Mouse (Mus musculus): ENCODE measurements at regions not wholly inside any gene's neighbourhood (a gene's known extent, or its start where the extent isn't known, plus 50 kb on each side); places are given as distances from the start of the nearest gene placed in this dataset.

DNA sequence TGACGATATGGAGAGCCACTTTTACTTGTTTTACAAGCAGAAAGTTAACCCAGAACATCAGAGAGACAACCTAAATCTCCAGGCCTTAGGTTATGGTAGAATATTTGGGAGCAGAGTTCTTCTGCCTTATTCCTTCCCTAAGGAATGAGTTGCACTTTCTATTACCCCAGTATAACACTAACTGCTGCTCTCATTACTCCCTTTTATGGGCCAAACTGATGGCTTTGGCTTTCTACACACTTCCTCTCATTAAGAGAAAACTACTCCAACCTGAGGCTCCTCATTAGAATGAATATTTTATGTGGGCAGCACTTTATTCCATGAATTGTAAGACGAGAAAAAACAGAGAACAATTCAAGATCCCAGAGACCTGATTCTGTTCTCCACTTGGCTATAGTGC, 289.0 kb upstream of the Tnc start:
- Histone ChIP-seq H3K27ac (ENCODE audit: low read depth, low read length) (no peak overlapping the region), H3K4me2 (ENCODE audit: low read depth, low read length, severe bottlenecking) (no peak overlapping the region), H3K9me3 (ENCODE audit: control insufficient read depth, low read length) (no peaks in the 10 kb centered on the region), H3K4me1 (replicated peaks; ENCODE audit: control insufficient read depth, insufficient read depth, low read length) (no peaks in the 10 kb centered on the region), H3K27me3 (ENCODE audit: control insufficient read depth, insufficient read depth, low read length) (no peaks in the 10 kb centered on the region), H3K9ac (ENCODE audit: low read length) (no peak overlapping the region), H3K36me3 (ENCODE audit: control insufficient read depth, insufficient read depth, low read length) (no peaks in the 10 kb centered on the region), H3K4me3 (ENCODE audit: low read depth, low read length) (no peak overlapping the region)
- DNase-seq (ENCODE audit: low spot score), result no peak
- WGBS, result 65% methylated on average over 2 of the region's 2 CpGs
- ATAC-seq (replicated peaks; ENCODE audit: low FRiP score), result no peak

GRCm38 (mm10) chr4:64330213-64330612, 283.4 kb upstream of the Tnc start:
- no peak overlapping the region for H3K4me2 ChIP-seq (ENCODE audit: low read depth, low read length, severe bottlenecking)
- H3K4me3 ChIP-seq (ENCODE audit: low read depth, low read length), result no peak overlapping the region
- no peak for DNase-seq (ENCODE audit: low spot score)
- no peaks in the 10 kb centered on the region for H3K4me1 ChIP-seq (replicated peaks; ENCODE audit: control insufficient read depth, insufficient read depth, low read length)
- no peaks in the 10 kb centered on the region for H3K27me3 ChIP-seq (ENCODE audit: control insufficient read depth, insufficient read depth, low read length)
- no peaks in the 10 kb centered on the region for H3K9me3 ChIP-seq (ENCODE audit: control insufficient read depth, low read length)
- H3K27ac ChIP-seq (ENCODE audit: low read depth, low read length), result no peak overlapping the region
- 48% methylated on average over 3 of the region's 3 CpGs for WGBS
- H3K36me3 ChIP-seq (ENCODE audit: control insufficient read depth, insufficient read depth, low read length), result no peaks in the 10 kb centered on the region
- no peak for ATAC-seq (replicated peaks; ENCODE audit: low FRiP score)
- H3K9ac ChIP-seq (ENCODE audit: low read length), result no peak overlapping the region

DNA sequence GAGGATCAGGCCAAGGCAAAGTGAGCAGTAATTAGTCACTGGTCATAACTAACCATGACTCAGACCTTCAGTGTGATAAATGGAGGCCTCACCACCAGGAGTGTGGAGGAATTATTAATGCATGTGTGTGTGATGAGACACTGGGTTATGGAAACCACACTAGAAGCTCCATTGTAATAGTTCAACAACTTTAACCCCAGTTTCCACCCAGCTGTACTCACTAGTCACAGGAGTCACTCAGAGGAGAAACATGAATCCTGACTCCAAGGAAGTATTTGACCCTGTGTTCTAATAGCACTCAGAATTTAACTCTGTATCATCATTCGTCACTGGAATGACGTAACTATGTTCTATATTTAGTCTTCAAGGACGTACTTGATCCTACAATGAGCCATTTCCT, 277.6 kb upstream of the Tnc start:
- H3K9me3 ChIP-seq (ENCODE audit: control insufficient read depth, low read length), result no peaks in the 10 kb centered on the region
- ATAC-seq (replicated peaks; ENCODE audit: low FRiP score) (no peak), DNase-seq (ENCODE audit: low spot score) (no peak)
- no peak overlapping the region for H3K4me2 ChIP-seq (ENCODE audit: low read depth, low read length, severe bottlenecking)
- no peak overlapping the region for H3K4me3 ChIP-seq (ENCODE audit: low read depth, low read length)
- 91% methylated on average over 3 of the region's 3 CpGs for WGBS
- no peak overlapping the region for H3K9ac ChIP-seq (ENCODE audit: low read length)
- no peaks in the 10 kb centered on the region for H3K4me1 ChIP-seq (replicated peaks; ENCODE audit: control insufficient read depth, insufficient read depth, low read length)
- no peak overlapping the region for H3K27ac ChIP-seq (ENCODE audit: low read depth, low read length)
- no peaks in the 10 kb centered on the region for H3K27me3 ChIP-seq (ENCODE audit: control insufficient read depth, insufficient read depth, low read length)
- no peaks in the 10 kb centered on the region for H3K36me3 ChIP-seq (ENCODE audit: control insufficient read depth, insufficient read depth, low read length)

- ATAC-seq (replicated peaks; ENCODE audit: low FRiP score) (no peak), DNase-seq (ENCODE audit: low spot score) (no peak)
- no peak overlapping the region for H3K27ac ChIP-seq (ENCODE audit: low read depth, low read length)
- H3K27me3 ChIP-seq (ENCODE audit: control insufficient read depth, insufficient read depth, low read length), result no peaks in the 10 kb centered on the region
- H3K4me1 ChIP-seq (replicated peaks; ENCODE audit: control insufficient read depth, insufficient read depth, low read length), result no peaks in the 10 kb centered on the region
- no peak overlapping the region for H3K4me3 ChIP-seq (ENCODE audit: low read depth, low read length)
- no peaks in the 10 kb centered on the region for H3K36me3 ChIP-seq (ENCODE audit: control insufficient read depth, insufficient read depth, low read length)
- H3K4me2 ChIP-seq (ENCODE audit: low read depth, low read length, severe bottlenecking), result no peak overlapping the region
- H3K9ac ChIP-seq (ENCODE audit: low read length), result no peak overlapping the region
- WGBS, result 71% methylated on average over 3 of the region's 3 CpGs
- no peaks in the 10 kb centered on the region for H3K9me3 ChIP-seq (ENCODE audit: control insufficient read depth, low read length)
Measured at GRCm38 (mm10) chr4:64316553-64317347, 269.9 kb upstream of the Tnc start.

DNA sequence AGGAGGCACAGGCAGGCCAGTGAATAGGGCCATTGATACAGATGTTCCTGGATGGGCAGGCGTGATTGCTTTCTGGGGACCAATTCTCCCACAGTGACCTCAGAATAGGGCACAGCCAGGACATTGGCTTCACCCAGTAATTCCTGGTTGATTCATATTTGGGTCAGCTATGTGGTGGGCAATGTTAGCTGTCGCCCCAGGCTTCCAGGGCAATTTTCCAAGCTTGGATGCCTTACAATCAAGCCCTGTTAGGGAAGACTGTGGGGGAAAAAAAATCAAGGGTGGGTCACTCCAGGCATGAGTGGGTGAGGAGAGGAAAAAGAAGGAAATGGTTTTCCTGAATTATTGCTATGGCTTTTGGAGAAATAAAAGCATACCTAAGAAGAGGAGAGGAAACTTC, 250.1 kb upstream of the Tnc start:
- H3K36me3 ChIP-seq (ENCODE audit: control insufficient read depth, insufficient read depth, low read length), result no peaks in the 10 kb centered on the region
- DNase-seq (ENCODE audit: low spot score) (no peak), ATAC-seq (replicated peaks; ENCODE audit: low FRiP score) (no peak)
- H3K9ac ChIP-seq (ENCODE audit: low read length), result no peak overlapping the region
- no peak overlapping the region for H3K27ac ChIP-seq (ENCODE audit: low read depth, low read length)
- H3K4me2 ChIP-seq (ENCODE audit: low read depth, low read length, severe bottlenecking), result no peak overlapping the region
- H3K4me1 ChIP-seq (replicated peaks; ENCODE audit: control insufficient read depth, insufficient read depth, low read length), result no peaks in the 10 kb centered on the region
- H3K4me3 ChIP-seq (ENCODE audit: low read depth, low read length), result no peak overlapping the region
- WGBS, result 79% methylated on average over 2 of the region's 2 CpGs
- no peaks in the 10 kb centered on the region for H3K9me3 ChIP-seq (ENCODE audit: control insufficient read depth, low read length)
- no peaks in the 10 kb centered on the region for H3K27me3 ChIP-seq (ENCODE audit: control insufficient read depth, insufficient read depth, low read length)

- ATAC-seq (replicated peaks; ENCODE audit: low FRiP score) (no peak), DNase-seq (ENCODE audit: low spot score) (no peak)
- Histone ChIP-seq H3K9ac (ENCODE audit: low read length) (no peak overlapping the region), H3K9me3 (ENCODE audit: control insufficient read depth, low read length) (no peaks in the 10 kb centered on the region), H3K4me1 (replicated peaks; ENCODE audit: control insufficient read depth, insufficient read depth, low read length) (no peaks in the 10 kb centered on the region), H3K27ac (ENCODE audit: low read depth, low read length) (no peak overlapping the region), H3K36me3 (ENCODE audit: control insufficient read depth, insufficient read depth, low read length) (no peaks in the 10 kb centered on the region), H3K27me3 (ENCODE audit: control insufficient read depth, insufficient read depth, low read length) (no peaks in the 10 kb centered on the region), H3K4me2 (ENCODE audit: low read depth, low read length, severe bottlenecking) (no peak overlapping the region), H3K4me3 (ENCODE audit: low read depth, low read length) (no peak overlapping the region)
- WGBS, result 89% methylated on average over 1 of the region's 1 CpGs
Measured at GRCm38 (mm10) chr4:64282471-64282870, 235.7 kb upstream of the Tnc start.

DNA sequence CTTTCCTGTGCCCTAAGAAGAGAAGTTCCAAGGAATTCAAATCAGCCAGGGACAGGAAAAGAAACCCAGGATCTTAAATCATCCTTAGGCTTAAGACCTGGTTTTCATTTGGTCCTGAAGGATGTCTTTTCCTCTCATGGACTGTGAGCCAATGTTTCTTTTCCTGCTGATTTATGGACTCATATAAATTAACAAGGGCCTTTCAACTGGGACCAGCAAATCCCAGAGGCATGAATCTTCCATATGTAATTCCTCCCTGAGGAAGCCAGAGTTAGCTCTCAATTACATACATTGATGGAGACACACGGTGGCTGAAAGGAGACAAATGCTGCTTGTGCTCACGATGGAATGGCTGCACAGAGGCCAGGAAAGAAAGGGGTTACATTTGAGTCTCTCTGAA, 230.2 kb upstream of the Tnc start:
- no peak overlapping the region for H3K4me2 ChIP-seq (ENCODE audit: low read depth, low read length, severe bottlenecking)
- no peaks in the 10 kb centered on the region for H3K4me1 ChIP-seq (replicated peaks; ENCODE audit: control insufficient read depth, insufficient read depth, low read length)
- no peaks in the 10 kb centered on the region for H3K27me3 ChIP-seq (ENCODE audit: control insufficient read depth, insufficient read depth, low read length)
- no peak for ATAC-seq (replicated peaks; ENCODE audit: low FRiP score)
- H3K9me3 ChIP-seq (ENCODE audit: control insufficient read depth, low read length), result no peaks in the 10 kb centered on the region
- WGBS, result 65% methylated on average over 2 of the region's 2 CpGs
- no peaks in the 10 kb centered on the region for H3K36me3 ChIP-seq (ENCODE audit: control insufficient read depth, insufficient read depth, low read length)
- no peak overlapping the region for H3K27ac ChIP-seq (ENCODE audit: low read depth, low read length)
- no peak overlapping the region for H3K4me3 ChIP-seq (ENCODE audit: low read depth, low read length)
- no peak for DNase-seq (ENCODE audit: low spot score)
- no peak overlapping the region for H3K9ac ChIP-seq (ENCODE audit: low read length)

- Histone ChIP-seq H3K9ac (ENCODE audit: low read length) (no peak overlapping the region), H3K4me1 (replicated peaks; ENCODE audit: control insufficient read depth, insufficient read depth, low read length) (no peaks in the 10 kb centered on the region), H3K27me3 (ENCODE audit: control insufficient read depth, insufficient read depth, low read length) (no peaks in the 10 kb centered on the region), H3K4me3 (ENCODE audit: low read depth, low read length) (no peak overlapping the region), H3K4me2 (ENCODE audit: low read depth, low read length, severe bottlenecking) (no peak overlapping the region), H3K9me3 (ENCODE audit: control insufficient read depth, low read length) (no peaks in the 10 kb centered on the region), H3K27ac (ENCODE audit: low read depth, low read length) (no peak overlapping the region), H3K36me3 (ENCODE audit: control insufficient read depth, insufficient read depth, low read length) (no peaks in the 10 kb centered on the region)
- ATAC-seq (replicated peaks; ENCODE audit: low FRiP score), result no peak
- WGBS, result 86% methylated on average over 3 of the region's 3 CpGs
- no peak for DNase-seq (ENCODE audit: low spot score)
Measured at GRCm38 (mm10) chr4:64274291-64274960, 227.6 kb upstream of the Tnc start.

DNA sequence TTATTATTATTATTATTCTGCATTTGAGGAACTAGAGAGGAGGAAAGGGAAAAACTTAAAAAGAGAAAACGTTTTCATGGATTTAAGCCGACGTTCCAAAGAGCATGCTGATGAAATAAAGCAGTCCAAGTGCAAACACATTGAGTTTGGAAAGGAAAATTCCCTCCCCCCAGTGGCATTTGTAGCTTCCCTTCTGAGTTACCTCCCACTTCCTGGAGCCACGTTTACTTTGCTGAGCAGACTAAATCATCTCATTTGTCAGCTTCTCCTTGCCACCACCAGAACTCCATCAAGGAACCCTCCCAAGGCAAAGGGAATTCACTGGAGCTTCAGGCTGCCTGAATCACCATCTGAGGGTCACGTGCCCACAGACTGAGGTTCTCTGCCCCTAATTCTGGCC, 223.0 kb upstream of the Tnc start:
- DNase-seq (ENCODE audit: low spot score) (no peak), ATAC-seq (replicated peaks; ENCODE audit: low FRiP score) (no peak)
- H3K9ac ChIP-seq (ENCODE audit: low read length), result no peak overlapping the region
- H3K27me3 ChIP-seq (ENCODE audit: control insufficient read depth, insufficient read depth, low read length), result no peaks in the 10 kb centered on the region
- H3K4me2 ChIP-seq (ENCODE audit: low read depth, low read length, severe bottlenecking), result no peak overlapping the region
- H3K4me3 ChIP-seq (ENCODE audit: low read depth, low read length), result no peak overlapping the region
- H3K36me3 ChIP-seq (ENCODE audit: control insufficient read depth, insufficient read depth, low read length), result no peaks in the 10 kb centered on the region
- WGBS, result 76% methylated on average over 5 of the region's 5 CpGs
- no peak overlapping the region for H3K27ac ChIP-seq (ENCODE audit: low read depth, low read length)
- no peaks in the 10 kb centered on the region for H3K9me3 ChIP-seq (ENCODE audit: control insufficient read depth, low read length)
- H3K4me1 ChIP-seq (replicated peaks; ENCODE audit: control insufficient read depth, insufficient read depth, low read length), result no peaks in the 10 kb centered on the region

All from forebrain, embryonic 11.5 days (tissue).